Mouse (Mus musculus): ENCODE results near the gene Surf1.

DNA sequence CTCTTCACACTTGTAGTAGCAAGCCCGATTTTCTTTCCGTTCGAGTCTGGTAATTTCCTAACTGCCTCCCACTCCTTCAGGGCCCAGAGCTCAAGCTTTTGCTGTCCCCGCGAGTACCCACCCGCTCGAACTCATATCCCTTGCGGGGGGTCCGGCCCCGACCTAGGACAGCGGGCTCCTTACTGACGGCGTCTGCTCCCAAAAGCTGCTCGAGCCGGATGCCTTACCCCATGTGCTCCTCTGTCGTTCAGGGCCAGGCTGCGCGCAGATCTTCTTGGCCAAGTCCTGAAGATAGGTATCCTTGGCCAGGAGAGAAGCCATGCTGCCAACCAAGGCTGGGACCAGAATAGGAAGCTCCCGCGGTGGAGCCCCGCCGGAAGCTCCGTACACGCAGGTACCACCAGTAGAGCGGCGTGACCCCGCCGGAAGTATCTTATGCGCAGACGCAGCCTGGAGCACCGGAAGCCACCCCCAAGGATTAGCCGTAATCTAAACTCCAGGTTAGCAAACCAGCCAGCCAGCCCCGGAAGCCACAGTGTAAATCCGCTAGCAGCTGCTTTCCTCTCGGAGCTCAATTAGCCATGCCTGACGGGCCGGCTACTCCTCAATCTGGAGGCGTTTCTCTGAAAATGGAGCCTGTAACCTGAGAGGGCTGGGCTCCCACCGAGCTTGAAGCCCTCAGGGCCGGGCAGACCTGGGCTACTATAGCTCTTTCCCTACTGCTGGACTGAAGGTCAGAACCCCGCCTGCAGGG is 13.7 kb downstream of the Surf1 start, which contains the start of gene Surf6:
- no peak for TF ChIP-seq CTCF (IDR thresholded peaks at IDR 0.05; ENCODE audit: borderline replicate concordance, insufficient read depth, low read depth, low read length)
- TF ChIP-seq POLR2A (IDR thresholded peaks at IDR 0.05; ENCODE audit: borderline replicate concordance, insufficient read depth, low read length) = peak; percentile 71; the same call in 1 of the 2 replicates
